Mouse (Mus musculus) lung, adult 10 weeks (tissue): ENCODE data around the gene Slc38a1. TPM values are rescaled to one million over a fixed set of nuclear protein-coding genes. Genes with fewer than 3 reads are reported as not detected.

Experiments used
- polyA plus RNA-seq: library from polyadenylated mRNA; stranded (reverse); fragments of 350-450 nt; fragmentation: Illumina TruSeq; extraction: RNeasy Lipid Tissue Mini Kit (QIAGEN cat#74804); gene quantifications from one replicate; pipeline ENCODE4 v1.2.3, GENCODE M21; 2014; ENCODE audit warnings: low read depth, low replicate concordance; ENCODE audit not compliant: insufficient read depth

Slc38a1 gene
- 6.3 TPM for polyA plus RNA-seq

DNA sequence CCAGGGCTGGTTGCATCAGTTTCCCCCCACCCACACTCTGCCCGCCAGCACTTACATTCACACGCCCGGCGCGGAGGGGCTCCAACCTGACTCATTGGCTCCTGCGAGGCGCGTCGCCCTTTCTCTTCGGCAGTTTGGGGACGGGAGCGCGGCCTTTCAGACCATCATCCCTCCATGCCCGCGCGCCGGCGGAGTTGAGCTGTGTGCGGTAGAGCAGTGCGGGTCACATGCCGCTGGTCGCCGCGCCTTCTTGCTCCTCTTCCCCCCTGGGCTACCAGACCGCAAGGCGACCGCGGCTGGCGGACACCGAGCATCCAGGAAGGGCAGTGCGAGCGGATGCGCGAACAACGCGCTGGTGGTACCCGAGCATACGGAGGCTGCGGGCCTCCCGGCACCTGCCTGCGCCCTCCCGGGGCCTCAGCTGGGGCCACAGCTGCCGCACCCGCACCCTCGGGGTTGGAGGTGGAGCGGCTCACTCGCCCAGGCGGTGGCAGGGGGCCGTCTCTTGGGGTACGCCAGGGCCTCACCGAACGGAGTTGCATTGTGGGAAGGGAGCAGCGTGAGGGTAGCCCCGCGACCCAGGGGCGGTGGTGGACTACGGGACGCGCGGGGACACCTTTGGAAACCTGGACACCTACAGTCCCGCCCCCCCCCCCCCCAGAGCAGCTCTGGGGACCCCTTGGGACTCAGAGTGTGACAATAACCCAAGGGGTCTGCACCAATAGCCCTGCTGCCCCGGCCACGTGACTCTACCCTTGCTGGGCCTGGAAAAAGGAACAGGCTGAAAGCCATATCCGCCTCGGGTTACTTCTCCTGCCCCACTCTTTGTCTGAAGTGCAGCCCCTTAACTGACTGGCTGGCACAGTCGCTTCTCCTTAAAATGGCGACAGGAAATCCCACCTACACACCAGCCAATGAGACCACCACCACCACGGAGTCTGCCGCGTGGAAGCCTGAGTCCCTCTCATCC, at the start of gene Slc38a1:
Gene Slc38a1, minus strand, starts transcription at position 478 of the 970 bp plus-strand sequence.

Other genes starting within 250 kb of the Slc38a1 start
- gene Scaf11, start 182.1 kb downstream of the Slc38a1 start, polyA plus RNA-seq, result 17.4 TPM
- gene Slc38a2, start 56.8 kb upstream of the Slc38a1 start, polyA plus RNA-seq, result 35.2 TPM